Mouse (Mus musculus) forelimb bud, embryonic 11.5 days (tissue): ENCODE data around the gene D10Wsu102e.
"Not testable (repeated sequence)": the region's sequence is repeated elsewhere in the genome, so short reads cannot be mapped to it uniquely, and the experiment has no call there.

Experiments used
- DNase-seq: peaks from one replicate; pipeline ENCODE4 v3.0.0-alpha.2; 2012; ENCODE audit warnings: low read depth, low spot score

D10Wsu102e gene

DNA sequence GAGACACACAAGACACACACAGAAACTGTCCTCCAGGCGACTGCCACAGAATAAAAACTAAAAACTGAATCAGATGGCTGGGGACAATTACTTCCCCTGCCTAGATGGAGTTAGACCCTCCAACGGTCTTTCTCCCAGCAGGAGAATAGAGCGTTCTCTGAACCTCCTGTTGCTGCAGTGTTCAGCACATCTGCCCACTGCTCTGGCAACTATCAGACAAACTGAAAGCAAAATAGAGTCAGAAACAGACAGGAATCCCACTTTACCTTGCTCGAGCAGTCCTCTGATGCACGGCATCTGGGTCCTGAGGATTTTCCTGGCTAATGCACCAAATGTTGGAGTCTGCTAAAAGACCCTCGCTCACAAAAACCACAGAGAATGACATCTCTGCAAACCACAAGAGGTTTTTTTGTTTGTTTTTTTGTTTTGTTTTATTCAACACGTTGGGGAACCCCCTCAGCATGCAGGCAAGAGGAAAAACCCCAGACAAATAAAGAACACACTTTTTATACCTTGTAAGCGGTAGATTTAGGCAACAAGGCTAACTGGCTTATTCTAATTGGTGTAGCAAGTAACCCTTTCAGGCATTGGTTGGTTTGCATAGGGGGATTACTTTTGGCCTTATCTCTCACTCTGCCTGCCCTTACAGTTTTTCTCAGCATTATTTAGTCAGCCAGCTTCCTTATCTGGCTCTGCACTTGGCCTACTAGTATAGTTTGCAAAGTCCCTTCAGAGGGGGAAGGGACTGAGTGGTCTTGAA lies 24.6 kb downstream of the D10Wsu102e start:
- DNase-seq = no peak

DNA sequence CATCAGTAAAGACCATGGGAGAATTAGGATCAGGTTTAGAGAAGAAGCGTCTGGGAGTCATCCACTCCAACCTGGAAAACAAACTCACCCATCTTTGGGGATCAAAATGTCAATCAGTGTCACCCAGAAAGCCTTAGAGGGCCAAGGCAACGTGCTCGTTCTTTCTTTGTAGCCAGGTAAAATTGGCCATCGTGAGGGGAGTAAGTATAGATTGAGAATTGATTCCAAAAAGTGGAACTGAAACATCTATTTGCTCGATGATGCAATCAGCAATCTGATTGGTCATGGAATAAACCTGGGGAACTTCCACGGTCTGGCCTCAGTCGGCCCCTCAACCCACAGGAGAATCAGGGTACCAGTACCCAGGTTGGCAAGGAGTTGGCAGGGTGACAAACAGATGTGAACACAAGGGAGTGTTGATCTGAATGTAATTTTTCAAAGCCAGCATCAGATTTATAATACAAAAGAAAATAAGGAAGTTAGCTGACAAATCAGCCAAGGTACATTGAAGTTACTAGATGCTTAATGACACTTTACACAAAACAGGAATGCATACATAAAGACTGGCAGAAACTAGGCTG lies 25.4 kb downstream of the D10Wsu102e start:
- no peak for DNase-seq

DNA sequence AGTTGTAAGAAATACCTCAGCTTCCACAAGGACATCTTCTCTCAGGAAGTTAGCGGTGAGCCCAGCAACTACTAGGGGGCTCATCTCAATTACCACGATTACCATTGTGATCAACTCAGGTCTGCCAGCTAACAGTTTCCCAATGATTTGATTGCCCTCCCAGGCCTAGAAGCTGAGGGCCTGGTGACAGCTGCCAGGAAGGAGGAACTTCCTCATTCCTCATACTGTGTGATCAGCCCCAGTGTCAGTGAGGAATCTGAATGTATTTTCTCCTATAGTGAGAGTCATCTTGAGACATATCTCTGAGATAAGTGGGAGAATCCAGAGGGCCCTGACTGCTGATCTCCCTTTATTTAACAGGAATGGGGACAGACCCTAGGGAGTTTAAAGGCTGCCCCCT lies 37.3 kb downstream of the D10Wsu102e start:
- no peak for DNase-seq

DNA sequence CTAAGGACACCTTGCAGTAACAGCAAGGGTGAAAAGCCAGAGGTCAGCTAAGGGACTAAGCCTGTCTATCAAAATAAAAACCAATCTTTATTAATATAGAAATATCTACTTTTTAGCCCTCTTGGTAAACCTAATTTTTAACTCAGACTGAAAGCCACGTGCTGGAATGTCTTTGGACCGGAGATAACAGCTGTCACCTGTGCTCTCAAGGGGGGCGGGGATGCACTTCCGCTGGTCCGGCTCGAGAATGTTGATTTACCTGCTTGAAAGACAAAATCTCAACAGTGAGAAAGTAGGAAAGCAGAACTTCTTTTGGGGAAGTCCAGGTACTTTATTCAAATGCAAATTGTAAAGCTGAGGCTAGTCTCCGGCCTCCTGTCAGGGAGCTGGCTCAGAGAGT lies 40.9 kb downstream of the D10Wsu102e start:
- DNase-seq = not testable (repeated sequence)

DNA sequence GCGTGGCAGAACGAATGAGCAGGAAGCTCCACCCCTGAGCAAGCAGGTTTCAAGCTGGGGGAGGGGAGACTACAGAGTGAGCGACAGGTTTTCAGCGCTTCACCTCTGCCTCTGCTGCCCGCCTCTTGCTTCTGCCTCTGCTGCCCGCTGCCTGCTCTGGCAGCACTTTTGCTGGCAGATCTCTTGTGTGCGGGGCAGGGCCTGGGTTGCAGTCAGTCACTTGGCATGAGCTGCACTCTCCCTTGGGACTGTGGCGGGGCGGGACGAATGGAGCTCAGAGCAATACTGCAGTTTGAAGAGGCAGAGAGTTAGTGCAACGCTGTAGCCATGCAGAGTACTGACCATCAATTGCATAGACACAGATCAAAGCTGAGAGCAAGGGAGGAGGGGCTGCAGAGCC lies 45.0 kb downstream of the D10Wsu102e start:
- no peak for DNase-seq

DNA sequence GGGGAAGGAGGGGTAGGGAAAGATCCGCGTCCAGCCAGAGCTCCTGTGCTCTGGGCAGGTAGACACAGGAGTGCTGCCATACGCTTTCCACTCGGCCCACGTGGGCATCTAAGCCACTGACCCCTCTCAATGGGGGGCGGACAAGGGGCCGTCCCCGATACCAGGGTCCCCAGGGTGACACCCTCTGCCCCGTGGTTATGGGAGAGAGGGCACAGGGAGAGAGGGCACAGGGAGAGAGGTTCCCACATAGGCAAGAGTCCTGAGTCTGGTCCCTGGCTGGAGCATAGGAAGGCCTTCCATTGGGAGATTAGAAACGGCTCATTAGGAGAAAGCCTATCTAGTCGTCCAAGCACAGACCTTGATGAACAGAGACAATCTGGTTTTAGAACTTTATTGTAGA lies 45.7 kb downstream of the D10Wsu102e start:
- no peak for DNase-seq

DNA sequence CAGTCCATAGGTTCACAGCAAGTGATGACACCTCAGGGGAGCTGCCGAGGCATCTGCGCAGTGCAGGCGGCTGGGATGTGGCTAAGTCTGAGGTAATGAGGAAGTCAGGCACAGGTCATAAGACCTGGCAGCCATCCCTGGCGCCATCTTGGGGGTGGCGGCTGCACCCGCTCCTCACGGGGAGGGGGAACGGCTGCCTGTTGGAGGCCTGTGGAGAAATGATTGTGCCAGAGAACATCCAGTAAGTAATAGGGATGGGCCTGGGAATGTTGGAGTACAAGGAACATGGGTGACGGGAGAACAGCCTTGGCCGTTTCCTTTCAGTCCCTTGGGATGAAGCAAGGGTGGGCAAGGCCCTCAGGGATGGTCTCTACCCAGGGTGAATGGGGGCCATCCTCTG lies 47.1 kb downstream of the D10Wsu102e start:
- DNase-seq = no peak

DNA sequence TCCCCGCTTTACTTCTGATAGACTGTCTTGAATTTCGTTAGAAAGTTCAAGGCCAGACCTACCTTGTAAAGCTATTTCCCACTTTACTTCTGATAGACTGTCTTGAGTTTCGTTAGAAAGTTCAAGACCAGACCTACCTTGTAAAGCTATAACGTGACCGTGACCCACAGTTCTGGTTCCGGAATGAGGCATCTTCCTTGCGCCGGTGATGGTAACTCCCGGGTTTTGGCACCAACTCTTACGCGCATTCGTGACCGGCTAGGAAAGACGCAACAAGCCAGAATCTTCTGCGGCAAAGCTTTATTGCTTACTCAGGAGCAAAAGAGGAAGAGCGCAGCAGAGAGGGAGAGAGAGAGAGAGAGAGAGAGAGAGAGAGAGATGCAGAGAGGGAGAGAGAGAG lies 58.4 kb downstream of the D10Wsu102e start:
- not testable (repeated sequence) for DNase-seq

DNA sequence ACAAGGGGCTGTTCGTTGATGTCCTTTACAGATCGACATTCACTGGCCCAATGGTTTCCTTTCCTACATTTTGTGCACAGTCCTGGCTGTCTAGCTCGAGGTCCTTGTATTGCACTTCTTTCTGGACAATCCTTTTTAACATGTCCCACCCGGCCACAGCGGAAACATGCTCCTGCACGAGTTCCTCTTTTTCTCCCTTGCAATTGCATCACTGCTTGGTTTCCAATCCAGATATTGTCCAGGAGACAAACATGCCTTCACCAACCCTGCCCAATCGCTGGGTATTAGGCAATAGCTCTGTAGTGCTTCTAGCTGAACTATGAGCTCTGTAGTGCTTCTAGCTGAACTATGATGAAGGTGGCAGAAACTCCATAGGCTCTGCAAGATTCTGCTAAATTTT lies 88.6 kb downstream of the D10Wsu102e start:
- no peak for DNase-seq

DNA sequence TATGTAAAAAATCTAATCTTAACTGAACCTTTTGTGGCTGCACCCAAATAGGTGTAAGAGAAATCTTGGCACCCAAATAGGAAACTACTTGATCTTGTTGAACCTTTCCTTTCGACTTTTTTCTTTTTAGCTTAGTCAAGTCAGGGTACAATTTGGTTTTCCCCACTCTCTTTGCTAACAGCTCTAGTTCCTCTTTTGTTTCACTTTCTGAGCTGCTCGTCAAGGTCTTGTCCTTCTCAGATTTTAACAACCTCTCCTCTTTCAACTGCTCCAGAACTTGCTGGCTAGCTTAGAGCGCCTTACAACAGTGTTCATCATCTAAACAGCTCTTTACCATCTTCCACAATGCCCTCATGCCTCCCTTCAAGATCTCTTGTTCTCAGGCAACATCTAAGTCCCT lies 97.5 kb downstream of the D10Wsu102e start:
- DNase-seq = no peak

DNA sequence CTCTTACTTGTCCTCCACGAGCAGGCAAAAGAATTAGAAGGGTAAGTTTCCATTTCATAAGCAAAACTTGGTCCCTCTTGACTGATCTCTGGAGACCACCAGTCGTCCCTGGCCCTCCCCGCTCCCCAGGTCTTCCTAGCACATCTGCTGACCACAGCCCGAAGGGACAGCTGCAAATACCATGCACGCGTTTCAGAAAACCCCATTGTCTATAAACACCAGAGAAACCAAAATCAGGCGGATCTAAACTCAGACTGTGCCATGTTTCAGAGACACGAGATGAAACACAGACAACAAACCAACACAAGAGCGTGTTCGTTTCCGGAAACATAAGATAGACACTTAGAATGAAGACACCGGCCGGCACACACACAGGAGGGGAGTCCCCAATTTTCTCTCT lies 115.2 kb downstream of the D10Wsu102e start:
- no peak for DNase-seq

DNA sequence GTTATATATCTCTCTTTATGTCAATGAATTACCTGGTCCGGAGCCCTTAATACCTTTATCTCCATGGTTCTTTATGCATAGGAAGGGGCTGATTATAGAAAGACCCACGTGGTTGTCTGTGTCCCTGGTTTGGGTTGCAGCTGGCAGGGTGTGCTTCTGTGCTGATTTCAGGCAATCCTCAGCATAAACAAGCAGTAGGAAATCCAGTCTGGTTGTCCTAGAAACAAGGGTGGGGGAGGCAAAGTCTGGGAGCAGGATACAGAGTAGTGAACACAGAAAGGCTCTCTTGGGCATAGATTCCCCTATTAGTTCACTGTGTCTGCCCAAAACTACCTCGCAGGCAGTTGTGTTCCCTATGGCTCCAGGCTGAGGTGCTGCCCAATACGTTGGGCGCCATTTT lies 117.3 kb downstream of the D10Wsu102e start:
- DNase-seq = no peak

DNA sequence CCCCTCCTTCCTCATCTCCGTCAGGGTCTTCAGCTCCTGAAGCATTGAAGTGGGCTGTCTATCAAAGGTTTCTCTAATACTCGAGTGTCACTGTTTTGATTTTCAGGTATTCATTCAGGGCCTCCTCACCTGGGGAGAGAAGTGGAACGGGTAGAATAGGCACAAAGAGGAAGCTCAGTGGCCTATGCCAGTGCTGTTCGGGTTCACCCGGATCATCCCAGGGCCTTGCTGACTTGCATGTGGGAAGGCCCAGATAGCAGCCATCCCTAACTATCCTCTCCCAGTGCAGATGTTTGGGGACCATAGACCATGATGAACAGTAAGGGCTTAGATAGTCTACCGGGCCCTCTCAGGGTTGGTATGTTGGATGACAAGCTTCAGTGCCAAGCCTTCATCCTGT lies 130.5 kb downstream of the D10Wsu102e start:
- DNase-seq = no peak

DNA sequence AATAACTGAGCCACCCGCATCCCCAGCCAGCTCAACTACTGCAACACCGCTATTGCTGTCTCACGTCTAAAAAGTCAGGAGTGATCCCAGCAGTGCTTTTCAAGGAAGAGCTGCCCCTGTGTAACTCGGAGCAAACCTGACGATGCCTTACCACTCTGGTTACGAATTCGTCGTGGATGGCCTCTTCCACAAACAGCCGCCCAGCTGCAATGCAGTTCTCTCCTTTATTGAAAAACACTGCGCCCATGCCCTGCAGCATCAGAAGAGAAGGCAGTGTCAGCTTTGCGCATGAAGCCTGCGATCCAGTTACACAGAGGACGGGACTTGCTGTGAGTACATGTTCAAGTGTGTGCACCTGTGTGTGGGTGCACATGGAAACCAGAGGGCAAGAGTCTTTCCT lies 137.3 kb downstream of the D10Wsu102e start:
- no peak for DNase-seq

DNA sequence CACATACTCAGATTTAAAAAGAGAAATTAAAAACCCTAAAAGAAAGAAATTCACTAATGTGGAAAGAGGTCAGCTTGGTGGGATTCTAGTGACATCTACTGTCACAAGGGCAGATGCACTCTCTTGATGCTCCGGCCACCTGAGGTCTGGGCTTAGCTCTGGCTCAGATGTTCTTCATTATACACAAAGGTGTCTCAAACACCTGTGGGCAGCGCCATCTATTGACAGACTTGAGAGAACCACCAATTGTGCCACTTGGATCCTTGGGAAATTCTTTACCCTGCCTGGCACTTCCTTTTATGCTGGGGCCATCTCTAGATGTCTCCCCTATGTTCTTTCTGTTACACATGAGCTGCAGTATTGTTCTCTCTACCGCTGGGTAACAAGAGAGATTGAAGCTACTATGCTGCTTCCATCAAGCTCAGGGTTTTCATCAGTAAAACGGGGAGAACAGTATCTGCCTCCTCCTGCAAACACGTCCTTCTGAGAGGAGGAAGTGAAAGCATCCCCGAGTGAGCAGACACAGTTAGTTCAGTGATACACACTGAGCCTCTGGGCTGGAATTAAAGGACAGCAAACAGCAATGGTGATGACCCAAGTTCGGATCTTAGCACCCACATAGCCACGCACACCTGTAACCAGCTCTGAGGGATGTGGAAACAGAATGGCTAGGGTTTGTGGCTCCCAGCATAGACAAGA lies 149.1 kb downstream of the D10Wsu102e start:
- DNase-seq = peak; percentile 6

DNA sequence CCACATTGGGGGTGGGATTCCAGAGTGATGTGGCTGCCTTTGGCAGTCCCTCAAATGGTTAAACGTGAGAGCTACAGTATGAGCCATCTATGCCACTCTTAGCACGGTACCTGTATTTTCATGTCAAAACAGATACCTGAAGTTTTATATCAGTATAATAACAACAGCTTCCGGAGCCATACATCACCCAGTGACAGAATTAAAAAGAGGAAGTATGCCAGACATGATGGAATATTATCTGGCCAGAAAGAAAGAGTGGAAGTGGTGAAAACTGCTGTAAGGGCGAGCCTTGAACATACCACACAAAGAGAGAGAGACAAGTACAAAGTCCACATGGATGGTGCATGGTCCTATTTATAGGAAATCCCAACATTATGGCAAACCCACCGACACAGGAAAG lies 151.3 kb downstream of the D10Wsu102e start:
- DNase-seq = no peak

DNA sequence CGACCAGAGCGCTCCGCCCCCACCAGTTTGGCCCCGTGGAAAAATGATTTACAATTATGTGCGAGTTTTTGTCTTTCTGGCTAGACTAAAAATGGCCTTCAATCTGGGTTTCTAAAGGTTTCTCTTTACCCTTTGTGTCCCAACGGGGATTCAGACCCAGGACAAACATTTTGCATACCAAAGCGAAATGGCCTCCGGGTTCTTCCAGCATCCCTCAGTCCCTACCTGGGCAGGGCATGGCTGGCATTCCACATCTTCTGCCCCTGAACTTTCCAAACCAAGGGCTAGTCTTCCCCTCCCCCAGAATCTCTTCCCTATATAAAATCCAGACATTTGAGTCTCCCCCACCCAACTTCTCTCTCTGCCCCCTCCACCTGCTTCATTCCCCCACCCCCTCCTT lies 153.7 kb downstream of the D10Wsu102e start:
- no peak for DNase-seq

DNA sequence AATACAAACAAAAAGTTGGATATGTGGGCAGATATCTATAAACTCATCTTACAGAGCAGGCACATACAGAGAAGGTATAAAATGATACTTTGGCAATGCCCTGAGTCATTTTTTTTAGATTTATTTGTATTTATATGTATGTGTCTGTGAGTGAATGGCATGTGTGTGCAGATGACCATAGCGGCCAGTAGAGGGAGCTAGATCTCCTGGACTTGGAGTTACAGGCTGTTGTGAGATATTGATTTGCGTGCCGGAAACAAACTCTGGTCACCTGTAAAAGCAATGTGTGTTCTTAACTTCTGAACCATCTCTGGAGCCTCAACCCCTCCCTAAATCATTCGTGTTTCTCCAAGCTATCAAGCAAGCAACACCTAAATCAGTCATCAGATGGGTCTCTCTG lies 161.0 kb downstream of the D10Wsu102e start:
- DNase-seq = no peak

DNA sequence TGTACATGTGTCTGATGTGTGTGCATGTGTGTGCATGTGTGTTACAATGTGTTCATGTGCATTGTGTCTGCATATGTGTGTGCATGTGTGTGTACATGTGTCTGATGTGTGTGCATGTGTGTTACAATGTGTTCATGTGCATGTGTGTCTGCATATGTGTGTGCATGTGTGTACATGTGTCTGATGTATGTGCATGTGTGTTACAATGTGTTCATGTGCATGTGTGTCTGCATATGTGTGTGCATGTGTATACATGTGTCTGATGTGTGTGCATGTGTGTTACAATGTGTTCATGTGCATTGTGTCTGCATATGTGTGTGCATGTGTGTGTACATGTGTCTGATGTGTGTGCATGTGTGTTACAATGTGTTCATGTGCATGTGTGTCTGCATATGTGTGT lies 164.2 kb downstream of the D10Wsu102e start:
- not testable (repeated sequence) for DNase-seq

DNA sequence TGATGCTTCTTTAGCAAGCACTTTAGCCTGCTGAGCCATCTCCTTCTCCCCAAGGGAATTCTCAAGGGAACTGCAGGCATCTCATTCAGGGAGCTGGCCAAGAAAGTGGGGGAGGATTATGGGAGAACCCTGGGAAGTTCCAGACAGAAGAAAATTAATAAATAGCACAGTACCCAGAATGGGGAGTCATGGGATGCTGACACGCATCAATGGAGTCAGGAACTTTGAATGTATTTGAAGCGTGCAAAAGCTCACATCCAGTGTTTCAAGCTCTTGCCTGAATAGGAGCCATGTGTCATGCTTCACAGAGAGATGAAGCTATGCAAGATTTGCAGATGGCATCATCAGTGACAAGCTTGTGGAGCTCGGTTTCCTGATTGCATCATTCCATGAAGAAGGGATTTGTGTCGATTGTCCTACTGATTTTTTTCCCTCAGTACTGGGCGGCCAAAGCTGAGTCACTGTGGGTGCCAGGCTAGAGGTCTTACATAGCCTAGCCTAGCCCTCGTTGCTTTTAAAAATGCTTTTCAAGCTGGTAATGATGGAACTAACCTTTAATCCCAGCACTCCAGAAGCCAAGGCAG lies 170.5 kb downstream of the D10Wsu102e start:
- no peak for DNase-seq

DNA sequence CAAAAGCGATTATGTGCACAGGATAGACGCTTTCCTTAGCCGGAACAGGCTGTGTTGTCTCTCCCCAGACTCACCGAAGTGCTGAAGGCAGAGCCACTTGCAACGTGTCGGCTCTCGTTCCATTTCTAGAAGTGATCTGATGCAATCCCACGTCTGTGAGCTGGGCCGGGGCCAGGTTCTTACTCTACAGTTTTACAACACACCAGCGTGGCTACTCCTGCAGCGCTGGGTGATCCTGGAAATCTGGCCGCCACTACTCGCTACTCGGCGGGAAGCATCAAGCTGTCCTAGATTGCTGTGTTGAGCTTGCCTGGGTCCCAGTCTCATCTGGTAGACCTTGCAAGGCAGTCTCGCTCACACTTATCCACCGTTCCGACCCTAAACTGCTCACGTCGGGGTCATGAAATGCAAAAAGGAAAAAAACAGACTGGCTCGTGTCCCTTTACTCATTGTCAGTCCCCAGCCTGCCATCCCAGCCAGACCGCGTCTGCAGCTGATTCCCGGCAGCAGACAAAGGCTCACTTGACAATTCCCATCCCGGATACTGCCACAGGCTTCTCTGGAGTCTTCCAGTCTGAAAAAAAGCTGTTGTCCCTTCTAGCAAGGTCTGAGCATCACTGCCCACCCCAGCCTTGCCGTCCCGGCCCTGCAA lies 173.4 kb downstream of the D10Wsu102e start:
- DNase-seq = peak; percentile 8

DNA sequence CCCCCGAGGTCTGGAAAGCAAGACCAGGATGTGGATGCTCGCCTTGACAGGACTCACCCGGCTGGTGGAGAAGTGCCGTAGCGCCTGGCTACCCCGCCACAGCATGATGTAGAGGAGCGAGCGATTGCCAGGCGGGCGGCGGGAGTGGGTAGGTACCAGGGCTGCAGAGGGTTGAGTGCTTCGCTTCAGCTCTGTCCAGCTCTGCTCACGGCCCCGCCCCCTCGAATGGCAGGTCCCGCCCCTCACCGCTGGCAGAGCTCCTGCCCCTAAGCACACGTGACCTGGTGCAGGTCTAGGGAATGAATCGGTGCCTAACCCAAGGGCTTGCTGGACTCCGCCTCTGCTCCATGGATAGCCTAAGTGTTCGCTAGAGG lies 173.9 kb downstream of the D10Wsu102e start, which contains the start of gene Aldh1l2:
Gene Aldh1l2 (minus strand): TSS at position 231 of the 374 bp plus-strand sequence.
- DNase-seq = peak; percentile 71
